In the genomic region with DNA sequence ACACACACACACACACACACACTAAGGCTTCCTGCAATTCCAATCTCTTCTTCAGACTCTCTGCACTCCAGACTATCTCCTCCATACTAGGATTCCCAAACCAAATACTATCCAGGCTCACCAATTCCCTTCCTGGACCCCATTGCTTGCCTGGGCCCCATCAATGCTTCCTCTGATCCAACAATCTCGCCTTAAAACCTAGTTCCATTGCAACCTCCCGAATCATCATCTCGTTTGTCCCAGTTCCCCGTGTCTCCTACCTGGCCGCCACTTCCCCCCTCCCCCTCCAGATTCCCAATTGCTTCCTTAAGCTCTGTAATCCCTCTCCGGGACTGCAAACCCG, we compare ENCODE assay signal across 7 mouse cellular contexts. TPM values are rescaled to one million over a fixed set of nuclear protein-coding genes. Genes with fewer than 3 reads are reported as not detected.
DNase-seq lines count a peak whose midpoint lies in the region; ATAC-seq and TF ChIP-seq lines count a peak whose summit lies in the region.

No protein-coding gene starts in this region.

- DNase-seq in lung, postnatal 0 days (ENCODE audit: low spot score) = no peak
- DNase-seq in lung, postnatal 36 days = no peak
- DNase-seq in forebrain, embryonic 11.5 days (ENCODE audit: low spot score) = no peak
- DNase-seq in left cerebral cortex, adult 18-20 months (ENCODE audit: low spot score in 2 of 2) = no peak
- DNase-seq in B cell, adult 2 months = no peak

- H3K4me2 ChIP-seq in lung, postnatal 0 days (replicated peaks; ENCODE audit: low read depth, low read length) = peak overlapping the region; percentile 71
- H3K4me2 ChIP-seq in forebrain, embryonic 11.5 days (ENCODE audit: low read depth, low read length, severe bottlenecking) = peak overlapping the region; percentile 54
- H3K4me2 ChIP-seq in limb, embryonic 12.5 days = peak overlapping the region; percentile 70

- peaks cover 22% of the 10 kb centered on the region; the same call in 1 of the 2 replicates for H3K4me1 ChIP-seq in lung, postnatal 0 days (ENCODE audit: insufficient read depth, low read depth, low read length)
- peaks cover 21% of the 10 kb centered on the region for H3K4me1 ChIP-seq in forebrain, embryonic 11.5 days (replicated peaks; ENCODE audit: control insufficient read depth, insufficient read depth, low read length)
- H3K4me1 ChIP-seq in limb, embryonic 12.5 days (replicated peaks) = peaks cover 43% of the 10 kb centered on the region
- peaks cover 15% of the 10 kb centered on the region; the same call in 1 of the 2 replicates for H3K4me1 ChIP-seq in small intestine, adult 2 months (ENCODE audit: control insufficient read depth, insufficient read depth, insufficient read length, low read length)

- ATAC-seq in lung, postnatal 0 days = no peak
- ATAC-seq in forebrain, embryonic 11.5 days (replicated peaks; ENCODE audit: low FRiP score) = peak; percentile 6; the same call in 1 of the 2 replicates
- no peak for ATAC-seq in limb, embryonic 12.5 days (ENCODE audit: insufficient number of reproducible peaks, insufficient read depth, low FRiP score, low TSS enrichment, low read depth)

- WGBS in lung, postnatal 0 days = 2% methylated on average over 7 of the region's 7 CpGs
- WGBS in forebrain, embryonic 11.5 days = 0% methylated on average over 7 of the region's 7 CpGs
- WGBS in limb, embryonic 12.5 days = under 1% methylated on average over 7 of the region's 7 CpGs
- WGBS in small intestine, adult 2 months = 0% methylated on average over 7 of the region's 7 CpGs

- TF ChIP-seq POLR2A in small intestine, adult 2 months (IDR thresholded peaks at IDR 0.05; ENCODE audit: low read depth, low read length) = no peak

- TF ChIP-seq CTCF in lung, postnatal 0 days (IDR thresholded peaks at IDR 0.05) = no peak
- no peak for TF ChIP-seq CTCF in small intestine, adult 2 months (IDR thresholded peaks at IDR 0.05; ENCODE audit: extremely low read depth, insufficient read length, insufficient replicate concordance, low read depth, low read length)

- H3K9ac ChIP-seq in lung, postnatal 0 days (replicated peaks; ENCODE audit: low read depth) = peak overlapping the region; percentile 95
- H3K9ac ChIP-seq in forebrain, embryonic 11.5 days (ENCODE audit: low read length) = peak overlapping the region; percentile 82
- peak overlapping the region; percentile 95 for H3K9ac ChIP-seq in limb, embryonic 12.5 days (replicated peaks)

- peak overlapping the region; percentile 98 for H3K4me3 ChIP-seq in lung, postnatal 0 days (ENCODE audit: low read depth, low read length)
- H3K4me3 ChIP-seq in forebrain, embryonic 11.5 days (ENCODE audit: low read depth, low read length) = peak overlapping the region; percentile 88
- H3K4me3 ChIP-seq in limb, embryonic 12.5 days (replicated peaks) = peak overlapping the region; percentile 98
- H3K4me3 ChIP-seq in small intestine, adult 2 months (ENCODE audit: low read depth, low read length) = peak overlapping the region; percentile 95

- no peaks in the 10 kb centered on the region for H3K36me3 ChIP-seq in lung, postnatal 0 days (ENCODE audit: insufficient read depth, low read length)
- no peaks in the 10 kb centered on the region for H3K36me3 ChIP-seq in forebrain, embryonic 11.5 days (ENCODE audit: control insufficient read depth, insufficient read depth, low read length)
- 0 out of 2 replicates have a peak, but pooled peaks cover 3% of the 10 kb centered on the region for H3K36me3 ChIP-seq in limb, embryonic 12.5 days
- peaks cover 4% of the 10 kb centered on the region for H3K36me3 ChIP-seq in small intestine, adult 2 months (ENCODE audit: control insufficient read depth, insufficient read depth, low read length)

- peak overlapping the region; percentile 94 for H3K27ac ChIP-seq in lung, postnatal 0 days (ENCODE audit: low read length)
- H3K27ac ChIP-seq in forebrain, embryonic 11.5 days (ENCODE audit: low read depth, low read length) = peak overlapping the region; percentile 63
- peak overlapping the region; percentile 91 for H3K27ac ChIP-seq in limb, embryonic 12.5 days
- peak overlapping the region; percentile 95 for H3K27ac ChIP-seq in small intestine, adult 2 months (ENCODE audit: insufficient read depth, low read depth, low read length)

- no peaks in the 10 kb centered on the region for H3K9me3 ChIP-seq in lung, postnatal 0 days (ENCODE audit: low read length)
- no peaks in the 10 kb centered on the region for H3K9me3 ChIP-seq in forebrain, embryonic 11.5 days (ENCODE audit: control insufficient read depth, low read length)
- H3K9me3 ChIP-seq in limb, embryonic 12.5 days = no peaks in the 10 kb centered on the region

- H3K27me3 ChIP-seq in lung, postnatal 0 days (replicated peaks; ENCODE audit: insufficient read depth, low read length) = no peaks in the 10 kb centered on the region
- H3K27me3 ChIP-seq in forebrain, embryonic 11.5 days (ENCODE audit: control insufficient read depth, insufficient read depth, low read length) = no peaks in the 10 kb centered on the region
- H3K27me3 ChIP-seq in limb, embryonic 12.5 days = no peaks in the 10 kb centered on the region
- no peaks in the 10 kb centered on the region for H3K27me3 ChIP-seq in small intestine, adult 2 months (ENCODE audit: control insufficient read depth, insufficient read depth, low read length)

- TF ChIP-seq EP300 in lung, postnatal 0 days (IDR thresholded peaks at IDR 0.05) = no peak

RNA-seq across cellular contexts. Expression of a gene that starts 0.6 kb away (rescaled TPM):
- polyA plus RNA-seq in lung, postnatal 0 days (2015; fragmentation: Nextera tagmentation; extraction: Ambion mirVana) = 202 and 218 TPM in 2 replicates
- polyA plus RNA-seq in forebrain, embryonic 11.5 days (2014; fragmentation: Nextera tagmentation; extraction: Ambion mirVana) = 182 and 199 TPM in 2 replicates
- polyA plus RNA-seq in limb, embryonic 12.5 days (2016; fragmentation: Nextera tagmentation; extraction: Ambion mirVana) = 269 and 283 TPM in 2 replicates
- 506 and 1,069 TPM in 2 replicates for polyA plus RNA-seq in small intestine, adult 2 months (2012; rRNA removed)
- 100 to 1,000 TPM; 192 TPM for total RNA-seq in left cerebral cortex, adult 18-20 months (2021)

RNA-seq across cellular contexts. Expression of a gene that starts 20.1 kb away (rescaled TPM):
- 287 and 294 TPM in 2 replicates for polyA plus RNA-seq in lung, postnatal 0 days (2015; fragmentation: Nextera tagmentation; extraction: Ambion mirVana)
- polyA plus RNA-seq in forebrain, embryonic 11.5 days (2014; fragmentation: Nextera tagmentation; extraction: Ambion mirVana) = 341 and 343 TPM in 2 replicates
- 438 and 440 TPM in 2 replicates for polyA plus RNA-seq in limb, embryonic 12.5 days (2016; fragmentation: Nextera tagmentation; extraction: Ambion mirVana)
- polyA plus RNA-seq in small intestine, adult 2 months (2012; rRNA removed) = 135 and 169 TPM in 2 replicates
- 100 to 1,000 TPM; 196 to 199 TPM for total RNA-seq in left cerebral cortex, adult 18-20 months (2021)

RNA-seq across cellular contexts. Expression of a gene that starts 20.3 kb away (rescaled TPM):
- 2.0 and 3.5 TPM in 2 replicates for polyA plus RNA-seq in lung, postnatal 0 days (2015; fragmentation: Nextera tagmentation; extraction: Ambion mirVana)
- 5.9 and 6.4 TPM in 2 replicates for polyA plus RNA-seq in forebrain, embryonic 11.5 days (2014; fragmentation: Nextera tagmentation; extraction: Ambion mirVana)
- 10.9 and 11.9 TPM in 2 replicates for polyA plus RNA-seq in limb, embryonic 12.5 days (2016; fragmentation: Nextera tagmentation; extraction: Ambion mirVana)
- 11.1 and 21.3 TPM in 2 replicates for polyA plus RNA-seq in small intestine, adult 2 months (2012; rRNA removed)
- total RNA-seq in left cerebral cortex, adult 18-20 months (2021) = 1 to 10 TPM; 1.0 to 1.7 TPM
